Mouse (Mus musculus): ENCODE results near the gene Slc22a12. TPM values are rescaled to one million over a fixed set of nuclear protein-coding genes. Genes with fewer than 3 reads are reported as not detected.

Gene Slc22a12
- total and polyA plus RNA-seq, 3 experiments, result not detected

DNA sequence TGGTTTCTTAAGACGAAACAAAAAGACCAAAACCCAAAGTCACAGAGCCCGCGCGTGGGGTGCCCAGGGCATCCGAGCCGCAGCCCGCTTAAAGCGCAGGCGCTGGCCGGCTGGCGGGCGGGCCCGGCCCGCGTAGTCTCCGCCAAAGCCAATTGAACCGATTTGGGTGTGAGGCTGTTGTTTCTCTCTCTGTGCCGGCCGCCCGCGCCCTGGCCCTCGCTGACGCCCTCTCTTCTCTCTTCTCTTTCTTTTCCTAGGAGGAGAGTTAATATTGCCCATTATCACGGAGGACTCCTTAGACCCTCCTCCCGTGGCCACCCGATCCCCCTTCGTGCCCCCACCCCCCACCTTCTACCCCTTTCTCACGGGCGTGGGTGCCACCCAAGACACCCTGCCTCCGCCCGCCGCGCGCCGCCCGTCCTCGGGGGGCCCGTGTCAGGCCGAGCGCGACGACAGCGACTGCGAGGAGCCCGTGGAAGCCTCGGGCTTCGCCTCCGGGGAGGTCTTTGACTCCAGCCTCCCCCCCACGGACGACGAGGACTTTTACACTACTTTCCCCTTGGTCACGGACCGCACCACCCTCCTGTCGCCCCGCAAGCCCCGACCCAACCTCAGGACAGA, 11.7 kb downstream of the Slc22a12 start:
- no peaks in the 10 kb centered on the region for H3K4me1 ChIP-seq (ENCODE audit: control insufficient read depth in 1 of 2, insufficient read depth in 2 of 2, low read length in 2 of 2)
- H3K9me3 ChIP-seq (replicated peaks; ENCODE audit: insufficient read depth, low read length), result no peaks in the 10 kb centered on the region
- H3K79me2 ChIP-seq (ENCODE audit: control insufficient read depth, insufficient read depth, low read length, poor library complexity), result no peaks in the 10 kb centered on the region
- no peak for TF ChIP-seq JUND (IDR thresholded peaks at IDR 0.05; ENCODE audit: low read depth, low read length)
- TF ChIP-seq ZC3H11A (IDR thresholded peaks at IDR 0.05; ENCODE audit: low read depth, low read length), result no peak
- no peak for TF ChIP-seq SMC3 (IDR thresholded peaks at IDR 0.05; ENCODE audit: low read depth, low read length)
- TF ChIP-seq RCOR1 (IDR thresholded peaks at IDR 0.05; ENCODE audit: low read depth, low read length), result no peak
- TF ChIP-seq GATA1 (IDR thresholded peaks at IDR 0.05; ENCODE audit: low read depth, low read length), result no peak
- no peak for TF ChIP-seq MAX (IDR thresholded peaks at IDR 0.05; ENCODE audit: low read length)
- TF ChIP-seq UBTF (IDR thresholded peaks at IDR 0.05; ENCODE audit: borderline replicate concordance, insufficient read depth, low read depth, low read length), result no peak
- no peak for TF ChIP-seq GABPA (IDR thresholded peaks at IDR 0.05; ENCODE audit: low read depth, low read length)
- TF ChIP-seq EP300 (IDR thresholded peaks at IDR 0.05; ENCODE audit: low read depth in 1 of 2, low read length in 2 of 2), result no peak
- TF ChIP-seq ZKSCAN1 (IDR thresholded peaks at IDR 0.05; ENCODE audit: low read depth, low read length), result no peak
- no peak for TF ChIP-seq HCFC1 (IDR thresholded peaks at IDR 0.05; ENCODE audit: low read depth, low read length)
- TF ChIP-seq BHLHE40 (IDR thresholded peaks at IDR 0.05; ENCODE audit: borderline replicate concordance, low read depth, low read length), result no peak
- TF ChIP-seq E2F4 (IDR thresholded peaks at IDR 0.05; ENCODE audit: borderline replicate concordance, low read depth, low read length), result no peak
- no peak for TF ChIP-seq NELFE (IDR thresholded peaks at IDR 0.05; ENCODE audit: low read depth, low read length)
- no peaks in the 10 kb centered on the region for H3K36me3 ChIP-seq (ENCODE audit: control insufficient read depth in 1 of 2, insufficient read depth in 2 of 2, low read length in 2 of 2)
- H3K9ac ChIP-seq (ENCODE audit: control insufficient read depth, low read depth, low read length, poor library complexity, severe bottlenecking), result no peak overlapping the region
- DNase-seq (ENCODE audit: low read depth, low spot score), result no peak
- no peak overlapping the region for H3K27ac ChIP-seq (ENCODE audit: control insufficient read depth, low read depth, low read length)
- H3K4me3 ChIP-seq (ENCODE audit: control insufficient read depth in 1 of 2, insufficient read depth in 1 of 2, low read depth in 2 of 2, low read length in 2 of 2), result no peak overlapping the region
- H3K27me3 ChIP-seq (ENCODE audit: control insufficient read depth in 1 of 2, insufficient read depth in 2 of 2, low read length in 2 of 2), result no peaks in the 10 kb centered on the region; a peak in 1 of 4 replicates

DNA sequence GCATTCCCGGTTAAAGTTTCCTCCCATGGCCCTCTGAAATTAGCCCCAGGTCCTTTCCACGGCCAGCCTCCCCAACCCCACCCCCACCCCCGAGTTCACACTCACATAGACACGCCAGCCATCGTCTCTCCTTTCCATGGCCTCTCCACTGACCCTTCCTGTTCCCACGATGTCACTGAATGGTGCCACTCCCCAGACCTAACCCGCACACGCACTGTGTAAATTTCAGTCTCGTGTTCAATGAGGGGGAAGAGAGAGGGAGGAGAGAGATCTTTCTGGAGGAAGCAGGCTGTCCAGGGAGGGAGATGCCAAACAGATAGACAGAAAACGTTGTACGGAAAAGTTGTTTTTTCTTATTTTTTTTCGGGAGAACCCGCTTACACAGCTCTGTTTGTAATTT, 12.5 kb downstream of the Slc22a12 start:
- Histone ChIP-seq H3K4me1 (ENCODE audit: control insufficient read depth in 1 of 2, insufficient read depth in 2 of 2, low read length in 2 of 2) (no peaks in the 10 kb centered on the region), H3K4me3 (ENCODE audit: control insufficient read depth in 1 of 2, insufficient read depth in 1 of 2, low read depth in 2 of 2, low read length in 2 of 2) (no peak overlapping the region), H3K79me2 (ENCODE audit: control insufficient read depth, insufficient read depth, low read length, poor library complexity) (no peaks in the 10 kb centered on the region), H3K27me3 (ENCODE audit: control insufficient read depth in 1 of 2, insufficient read depth in 2 of 2, low read length in 2 of 2) (no peaks in the 10 kb centered on the region), H3K9ac (ENCODE audit: control insufficient read depth, low read depth, low read length, poor library complexity, severe bottlenecking) (no peak overlapping the region), H3K27ac (ENCODE audit: control insufficient read depth, low read depth, low read length) (no peak overlapping the region), H3K36me3 (ENCODE audit: control insufficient read depth in 1 of 2, insufficient read depth in 2 of 2, low read length in 2 of 2) (no peaks in the 10 kb centered on the region), H3K9me3 (replicated peaks; ENCODE audit: insufficient read depth, low read length) (no peaks in the 10 kb centered on the region)
- no peak for DNase-seq (ENCODE audit: low read depth, low spot score)
- TF ChIP-seq RCOR1 (IDR thresholded peaks at IDR 0.05; ENCODE audit: low read depth, low read length), result no peak
- TF ChIP-seq MAX (IDR thresholded peaks at IDR 0.05; ENCODE audit: low read length), result no peak
- TF ChIP-seq EP300 (IDR thresholded peaks at IDR 0.05; ENCODE audit: low read depth in 1 of 2, low read length in 2 of 2), result no peak
